Mouse (Mus musculus) MEL (cell line): ENCODE data around the gene H2-Eb2. TPM values are rescaled to one million over a fixed set of nuclear protein-coding genes. Genes with fewer than 3 reads are reported as not detected.

Experiments
- DNase-seq: peaks from one replicate; pipeline ENCODE4 v3.0.0; 2011; ENCODE audit warnings: low read depth, low spot score
- H3K27ac ChIP-seq: 2 replicates; pipeline ENCODE4 v1.5.1; 2012; ENCODE audit warnings: low read depth, mild to moderate bottlenecking, control low read depth, low read length, moderate library complexity; ENCODE audit not compliant: control insufficient read depth
- H3K27me3 ChIP-seq, 2 experiments: fragments of 150-350 bp in 1 of 2; sonication (generic) in 1 of 2; 2 replicates each; pipeline ENCODE4 v1.6.1; 2012; ENCODE audit warnings: low read length in 2 of 2, mild to moderate bottlenecking in 2 of 2, improper control_type of control experiment in 1 of 2, moderate library complexity in 1 of 2; ENCODE audit not compliant: insufficient read depth in 2 of 2, control insufficient read depth in 1 of 2
- H3K36me3 ChIP-seq, 2 experiments: 2 replicates each; pipeline ENCODE4 v1.6.1; 2012 to 2014; ENCODE audit warnings: low read length in 2 of 2, improper control_type of control experiment in 1 of 2, inconsistent platforms in 1 of 2, mild to moderate bottlenecking in 1 of 2; ENCODE audit not compliant: insufficient read depth in 2 of 2, control insufficient read depth in 1 of 2
- H3K4me1 ChIP-seq, 2 experiments: fragments of 150-350 bp in 1 of 2; sonication (generic) in 1 of 2; 2 replicates each; pipeline ENCODE4 v1.6.1; 2012; ENCODE audit warnings: low read length in 2 of 2, improper control_type of control experiment in 1 of 2, mild to moderate bottlenecking in 1 of 2; ENCODE audit not compliant: insufficient read depth in 2 of 2, control insufficient read depth in 1 of 2
- H3K4me3 ChIP-seq, 2 experiments: fragments of 150-350 bp in 1 of 2; sonication (generic) in 1 of 2; 2 replicates each; pipeline ENCODE4 v1.5.1; 2012; ENCODE audit warnings: low read depth in 2 of 2, low read length in 2 of 2, mild to moderate bottlenecking in 2 of 2, moderate library complexity in 2 of 2, control low read depth in 1 of 2, improper control_type of control experiment in 1 of 2; ENCODE audit not compliant: control insufficient read depth in 1 of 2, insufficient read depth in 1 of 2
- H3K79me2 ChIP-seq: 2 replicates; pipeline ENCODE4 v1.6.1; 2012; ENCODE audit warnings: mild to moderate bottlenecking, low read length, moderate library complexity; ENCODE audit not compliant: control insufficient read depth, poor library complexity, insufficient read depth
- H3K9ac ChIP-seq: 2 replicates; pipeline ENCODE4 v1.6.1; 2012; ENCODE audit warnings: low read depth, mild to moderate bottlenecking, control low read depth, low read length, moderate library complexity; ENCODE audit not compliant: control insufficient read depth, poor library complexity, severe bottlenecking
- H3K9me3 ChIP-seq: fragments of 150-350 bp; sonication (generic); replicated peaks from 2 replicates; pipeline ENCODE4 v1.6.1; 2012; ENCODE audit warnings: mild to moderate bottlenecking, low read length, improper control_type of control experiment, moderate library complexity; ENCODE audit not compliant: insufficient read depth
- BHLHE40 ChIP-seq: IDR thresholded peaks from 2 replicates; pipeline ENCODE4 v1.6.1; 2012; ENCODE audit warnings: low read depth, mild to moderate bottlenecking, inconsistent platforms, low read length, improper control_type of control experiment, borderline replicate concordance
- CTCF ChIP-seq, 3 experiments: IDR thresholded peaks in 2 of 3; conservative IDR thresholded peaks in 1 of 3; 2 replicates each; pipeline ENCODE4 v1.5.1; 2011 to 2012; ENCODE audit warnings: low read length in 3 of 3, low read depth in 2 of 3, mild to moderate bottlenecking in 2 of 3, improper control_type of control experiment in 1 of 3, inconsistent platforms in 1 of 3, mixed read lengths in 1 of 3, moderate library complexity in 1 of 3; ENCODE audit not compliant: control insufficient read depth in 1 of 3, insufficient read depth in 1 of 3, poor library complexity in 1 of 3, severe bottlenecking in 1 of 3
- E2F4 ChIP-seq: IDR thresholded peaks from 2 replicates; pipeline ENCODE4 v1.6.1; 2011; ENCODE audit warnings: low read depth, low read length, improper control_type of control experiment, borderline replicate concordance
- KAT2A ChIP-seq: conservative IDR thresholded peaks from 2 replicates; pipeline ENCODE4 v1.6.1; 2012; ENCODE audit warnings: low read depth, low read length, improper control_type of control experiment, inconsistent platforms
- MYB ChIP-seq: IDR thresholded peaks from 2 replicates; pipeline ENCODE4 v1.6.1; 2011; ENCODE audit warnings: mild to moderate bottlenecking, low read depth, low read length, improper control_type of control experiment
- NELFE ChIP-seq: IDR thresholded peaks from 2 replicates; pipeline ENCODE4 v1.6.1; 2011; ENCODE audit warnings: low read depth, low read length, improper control_type of control experiment
- NRF1 ChIP-seq: IDR thresholded peaks from 2 replicates; pipeline ENCODE4 v1.6.1; 2014; ENCODE audit warnings: low read depth, mild to moderate bottlenecking, inconsistent platforms, low read length, improper control_type of control experiment, moderate library complexity; ENCODE audit not compliant: poor library complexity, insufficient read depth, severe bottlenecking
- POLR2AphosphoS2 ChIP-seq: IDR thresholded peaks from 2 replicates; pipeline ENCODE4 v1.6.1; 2011; ENCODE audit warnings: low read length, improper control_type of control experiment
- SIN3A ChIP-seq: IDR thresholded peaks from 2 replicates; pipeline ENCODE4 v1.6.1; 2012; ENCODE audit warnings: low read length, improper control_type of control experiment, inconsistent platforms
- TBP ChIP-seq: IDR thresholded peaks from 2 replicates; pipeline ENCODE4 v1.8.0; 2011; ENCODE audit warnings: low read depth, low read length, improper control_type of control experiment
- ZKSCAN1 ChIP-seq: IDR thresholded peaks from 2 replicates; pipeline ENCODE4 v1.6.1; 2012; ENCODE audit warnings: low read depth, mild to moderate bottlenecking, inconsistent platforms, low read length, improper control_type of control experiment, moderate library complexity
- ZNF384 ChIP-seq: IDR thresholded peaks from 2 replicates; pipeline ENCODE4 v1.6.1; 2012; ENCODE audit warnings: low read depth, mild to moderate bottlenecking, inconsistent platforms, low read length, improper control_type of control experiment
- polyA plus RNA-seq, 2 experiments: library from polyadenylated mRNA; stranded (reverse) in 1 of 2; unstranded in 1 of 2; fragments of >175 nt in 1 of 2; fragments of >200 nt in 1 of 2; gene quantifications; 2 replicates each; pipeline versions ENCODE4 v1.2.1 to v1.2.4; 2012; ENCODE audit warnings: low replicate concordance in 2 of 2, low read depth in 1 of 2; ENCODE audit not compliant: insufficient read length in 2 of 2, insufficient read depth in 1 of 2, missing spikeins in 1 of 2
- total RNA-seq: library from RNA; depleted of rRNA; stranded (reverse); fragments of 300-350 nt; gene quantifications from 2 replicates; pipeline ENCODE4 v1.2.3, GENCODE M21; 2012

The H2-Eb2 gene
- total and polyA plus RNA-seq, 3 experiments, result not detected

- no peak for DNase-seq
Observed at GRCm38 (mm10) chr17:34315512-34315911, 10.0 kb upstream of the H2-Eb2 start.

GRCm38 (mm10) chr17:34316697-34317096 lies 8.8 kb upstream of the H2-Eb2 start:
- H3K4me1 ChIP-seq, result no peaks in the 10 kb centered on the region
- no peaks in the 10 kb centered on the region for H3K36me3 ChIP-seq
- no peak for DNase-seq

More at GRCm38 (mm10) chr17:34315512-34315911, 10.0 kb upstream of the H2-Eb2 start:
- no peaks in the 10 kb centered on the region; a peak in 2 of 4 replicates for H3K27me3 ChIP-seq
- H3K36me3 ChIP-seq, result no peaks in the 10 kb centered on the region
- no peaks in the 10 kb centered on the region for H3K4me1 ChIP-seq
- H3K79me2 ChIP-seq, result no peaks in the 10 kb centered on the region
- no peak for TF ChIP-seq BHLHE40
- H3K4me3 ChIP-seq, result no peak overlapping the region
- no peak overlapping the region for H3K27ac ChIP-seq
- H3K9ac ChIP-seq, result no peak overlapping the region
- H3K9me3 ChIP-seq, result no peaks in the 10 kb centered on the region

GRCm38 (mm10) chr17:34317275-34317674 lies 8.2 kb upstream of the H2-Eb2 start:
- Histone ChIP-seq H3K27ac (no peak overlapping the region), H3K9me3 (no peaks in the 10 kb centered on the region), H3K27me3 (peaks cover 0 to 3% of the 10 kb centered on the region in 2 experiments; a peak in 3 of 4 replicates)
- DNase-seq, result no peak
- no peak for TF ChIP-seq KAT2A
- TF ChIP-seq, all 39 proteins: peak for 0
- Histone ChIP-seq H3K4me3 (no peak overlapping the region), H3K79me2 (no peaks in the 10 kb centered on the region), H3K36me3 (no peaks in the 10 kb centered on the region), H3K4me1 (no peaks in the 10 kb centered on the region), H3K9ac (no peak overlapping the region)

More at GRCm38 (mm10) chr17:34316697-34317096, 8.8 kb upstream of the H2-Eb2 start:
- Histone ChIP-seq H3K27ac (no peak overlapping the region), H3K9ac (no peak overlapping the region), H3K27me3 (peaks cover 0 to 3% of the 10 kb centered on the region in 2 experiments; a peak in 3 of 4 replicates), H3K9me3 (no peaks in the 10 kb centered on the region), H3K79me2 (no peaks in the 10 kb centered on the region), H3K4me3 (no peak overlapping the region)
- TF ChIP-seq POLR2AphosphoS2 (no peak), MYB (no peak), ZNF384 (no peak)

GRCm38 (mm10) chr17:34326373-34326772 lies 908 bp downstream of the H2-Eb2 start:
- Histone ChIP-seq H3K27ac (no peak overlapping the region), H3K4me1 (no peaks in the 10 kb centered on the region), H3K4me3 (no peak overlapping the region)

More at GRCm38 (mm10) chr17:34326373-34326772, 908 bp downstream of the H2-Eb2 start:
- no peaks in the 10 kb centered on the region for H3K79me2 ChIP-seq
- TF ChIP-seq ZKSCAN1, result no peak
- no peak for TF ChIP-seq E2F4
- TF ChIP-seq NRF1, result no peak
- TF ChIP-seq NELFE, result no peak
- TF ChIP-seq MYB, result no peak
- TF ChIP-seq SIN3A, result no peak
- TF ChIP-seq KAT2A, result no peak
- TF ChIP-seq TBP, result no peak
- TF ChIP-seq CTCF (IDR thresholded peaks at IDR 0.05 in 2 of 3, conservative IDR thresholded peaks at IDR 0.05 in 1 of 3; ENCODE audit: control insufficient read depth in 1 of 3, insufficient read depth in 1 of 3, low read depth in 2 of 3, low read length in 3 of 3, poor library complexity in 1 of 3, severe bottlenecking in 1 of 3), result no peak
- TF ChIP-seq BHLHE40, result no peak
- H3K27me3 ChIP-seq, result peaks cover 4 to 8% of the 10 kb centered on the region in 2 experiments
- H3K9me3 ChIP-seq, result no peaks in the 10 kb centered on the region
- no peak for DNase-seq
- no peaks in the 10 kb centered on the region for H3K36me3 ChIP-seq
- no peak overlapping the region for H3K9ac ChIP-seq
